Mouse (Mus musculus) mature B cell (primary cell): Measurements from ENCODE around the gene Med13l.
"Not testable (repeated sequence)": the region's sequence is repeated elsewhere in the genome, so short reads cannot be mapped to it uniquely, and the experiment has no call there.

Source experiments
- in situ Hi-C: fragments of 300-500 bp; cut with MboI; formaldehyde crosslinking; loops from 2 replicates; pipeline ENCODE4 v1.14.3; 2019

Med13l gene

GRCm38 (mm10) chr5:118632346-118632745 lies 71.9 kb downstream of the Med13l start:
- in situ Hi-C loops: no loop called here

- in situ Hi-C loops: no loop called here
Measured at GRCm38 (mm10) chr5:118633106-118633505, 72.6 kb downstream of the Med13l start.

- in situ Hi-C loops: no loop called here
Measured at GRCm38 (mm10) chr5:118635476-118636187, 75.2 kb downstream of the Med13l start.

- in situ Hi-C loops: no loop called here
Measured at GRCm38 (mm10) chr5:118636399-118637369, 76.2 kb downstream of the Med13l start.

- in situ Hi-C loops: no loop called here
Measured at GRCm38 (mm10) chr5:118637931-118638330, 77.5 kb downstream of the Med13l start.

GRCm38 (mm10) chr5:118638534-118639109 lies 78.1 kb downstream of the Med13l start:
- in situ Hi-C loops: no loop called here

GRCm38 (mm10) chr5:118639117-118639707 lies 78.7 kb downstream of the Med13l start:
- in situ Hi-C loops: no loop called here

GRCm38 (mm10) chr5:118644041-118644440 lies 83.6 kb downstream of the Med13l start:
- in situ Hi-C loops: no loop called here

GRCm38 (mm10) chr5:118644511-118644910 lies 84.0 kb downstream of the Med13l start:
- in situ Hi-C loops: no loop called here

- in situ Hi-C loops: no loop called here
Measured at GRCm38 (mm10) chr5:118645196-118645805, 84.8 kb downstream of the Med13l start.

- in situ Hi-C loops: no loop called here
Measured at GRCm38 (mm10) chr5:118646897-118647296, 86.4 kb downstream of the Med13l start.

- in situ Hi-C loops: no loop called here
Measured at GRCm38 (mm10) chr5:118647384-118647783, 86.9 kb downstream of the Med13l start.

GRCm38 (mm10) chr5:118649215-118650006 lies 88.9 kb downstream of the Med13l start:
- in situ Hi-C loops: no loop called here

GRCm38 (mm10) chr5:118650007-118650548 lies 89.6 kb downstream of the Med13l start:
- in situ Hi-C loops: no loop called here

GRCm38 (mm10) chr5:118650746-118651145 lies 90.3 kb downstream of the Med13l start:
- in situ Hi-C loops: no loop called here

GRCm38 (mm10) chr5:118652611-118653010 lies 92.1 kb downstream of the Med13l start:
- in situ Hi-C loops: no loop called here

GRCm38 (mm10) chr5:118653119-118653518 lies 92.6 kb downstream of the Med13l start:
- in situ Hi-C loops: not testable (repeated sequence)

- in situ Hi-C loops: no loop called here
Measured at GRCm38 (mm10) chr5:118654599-118654998, 94.1 kb downstream of the Med13l start.

GRCm38 (mm10) chr5:118655025-118655424 lies 94.5 kb downstream of the Med13l start:
- in situ Hi-C loops: no loop called here

GRCm38 (mm10) chr5:118655428-118655827 lies 94.9 kb downstream of the Med13l start:
- in situ Hi-C loops: no loop called here
